In genomic region chr5:64810860-64811499, GRCm38 (mm10) we compare ENCODE assay signal across 9 mouse cellular contexts. TPM values are rescaled to one million over a fixed set of nuclear protein-coding genes. Genes with fewer than 3 reads are reported as not detected.
DNase-seq lines count a peak whose midpoint lies in the region; ATAC-seq lines count a peak whose summit lies in the region.
"Had no signal": no experiment of that assay in that cellular context is flagged by ENCODE, and none has a peak within 500 bp of the region (broad histone marks: within the 10 kb centered on the region; RNA-seq: fewer than 3 reads in every experiment).

No protein-coding gene starts in this region.

- intact Hi-C loops in gastrocnemius, postnatal 14 days (cut with DNase I; ENCODE audit: low total_unique reads): loop anchor here (5.0 to 10.0 kb wide), 3 partner anchors 54 to 304 kb away; no protein-coding TSS in a partner anchor

- peak overlapping the region; percentile 30; the same call in 1 of the 2 replicates for H3K4me3 ChIP-seq in heart, embryonic 15.5 days

- peak overlapping the region; percentile 61 for H3K4me2 ChIP-seq in heart, embryonic 15.5 days

- H3K9ac ChIP-seq in heart, embryonic 15.5 days: peak overlapping the region; percentile 46

- peak; percentile 4; the same call in 1 of the 2 replicates for ATAC-seq in heart, embryonic 15.5 days (replicated peaks; ENCODE audit: insufficient number of reproducible peaks, insufficient read depth, low FRiP score, low read depth)

- no peaks in the 10 kb centered on the region for H3K27me3 ChIP-seq in heart, embryonic 15.5 days
- H3K27me3 ChIP-seq: Patski had no signal

- no peaks in the 10 kb centered on the region for H3K9me3 ChIP-seq in heart, embryonic 15.5 days (replicated peaks)

- peak; percentile 49 for DNase-seq in gastrocnemius, postnatal 14 days
- no peak for DNase-seq in gastrocnemius, adult 18-20 months (ENCODE audit: low spot score)
- peak; percentile 78 for DNase-seq in c-Kit-negative CD71-positive TER-119-positive erythroid progenitor cells, embryonic 14.5 days (ENCODE audit: low read depth, low spot score)
- DNase-seq in kidney, postnatal 36 days: peak; percentile 77 to 80
- DNase-seq in mesoderm, embryonic 11.5 days (ENCODE audit: low read depth, low spot score): peak; percentile 76
- peak; percentile 47 for DNase-seq in thymus, postnatal 4 days
- DNase-seq in right cerebral cortex, postnatal 36 days (ENCODE audit: low spot score in 2 of 2): no peak

- H3K27ac ChIP-seq in heart, embryonic 15.5 days: peak overlapping the region; percentile 91

- no peaks in the 10 kb centered on the region for H3K36me3 ChIP-seq in heart, embryonic 15.5 days

- WGBS in heart, embryonic 15.5 days: 16% methylated on average over 8 of the region's 9 CpGs

- peaks cover 84% of the 10 kb centered on the region for H3K4me1 ChIP-seq in heart, embryonic 15.5 days (replicated peaks)

RNA-seq across cellular contexts. Expression of gene Klf3, which starts 7.8 kb away (rescaled TPM):
- 10 to 100 TPM; 23.7 to 26.6 TPM for total RNA-seq in gastrocnemius, postnatal 14 days (2021)
- total RNA-seq in gastrocnemius, adult 18-20 months (2021): 10 to 100 TPM; 12.7 to 22.1 TPM
- polyA plus RNA-seq in heart, embryonic 15.5 days (2015; fragmentation: Nextera tagmentation; extraction: Ambion mirVana): 44.3 and 53.3 TPM in 2 replicates

Comparison
In these comparisons a context has a peak if more than half of its experiments do, and no peak if none do; other contexts are left out.
1. DNase-seq: peak in gastrocnemius, postnatal 14 days (single experiment), c-Kit-negative CD71-positive TER-119-positive erythroid progenitor cells, embryonic 14.5 days (single experiment), kidney, postnatal 36 days (2 of 2), mesoderm, embryonic 11.5 days (single experiment) and thymus, postnatal 4 days (single experiment); none in gastrocnemius, adult 18-20 months (single experiment) and right cerebral cortex, postnatal 36 days (0 of 2).